Mouse (Mus musculus) CH12.LX (cell line): Measurements from ENCODE around the gene Plcb1. TPM values are rescaled to one million over a fixed set of nuclear protein-coding genes. Genes with fewer than 3 reads are reported as not detected.

Experiments
- DNase-seq: peaks from one replicate; pipeline ENCODE4 v3.0.0-alpha.2; 2013; ENCODE audit errors: extremely low read depth
- H3K27ac ChIP-seq: 2 replicates; pipeline ENCODE4 v1.5.1; 2012; ENCODE audit warnings: low read depth, mild to moderate bottlenecking, control low read depth, moderate library complexity; ENCODE audit not compliant: insufficient read depth
- H3K27me3 ChIP-seq: replicated peaks from 2 replicates; pipeline ENCODE3; 2012; ENCODE audit warnings: inconsistent platforms
- H3K36me3 ChIP-seq, 2 experiments: replicated peaks in 1 of 2; 2 replicates each; pipeline versions ENCODE3 to v1.6.1; 2012; ENCODE audit warnings: inconsistent platforms in 1 of 2, low read length in 1 of 2, mild to moderate bottlenecking in 1 of 2, mixed read lengths in 1 of 2, moderate library complexity in 1 of 2; ENCODE audit not compliant: control insufficient read depth in 1 of 2, insufficient read depth in 1 of 2
- H3K4me1 ChIP-seq, 2 experiments: 2 replicates each; pipeline ENCODE4 v1.6.1; 2012; ENCODE audit warnings: inconsistent platforms in 1 of 2, moderate library complexity in 1 of 2; ENCODE audit not compliant: insufficient read depth in 2 of 2, control insufficient read depth in 1 of 2
- H3K4me2 ChIP-seq: 2 replicates; pipeline ENCODE4 v1.6.1; 2012; ENCODE audit warnings: low read depth, mild to moderate bottlenecking, control low read depth; ENCODE audit not compliant: poor library complexity, insufficient read depth, severe bottlenecking
- H3K4me3 ChIP-seq, 3 experiments: fragments of 150-350 bp in 1 of 3; sonication (generic) in 1 of 3; replicated peaks in 1 of 3; 2 replicates each; pipeline versions ENCODE3 to v1.5.1; 2011 to 2012; ENCODE audit warnings: low read depth in 2 of 3, low read length in 2 of 3, mild to moderate bottlenecking in 2 of 3, moderate library complexity in 2 of 3, control low read depth in 1 of 3, improper control_type of control experiment in 1 of 3, inconsistent platforms in 1 of 3, mixed read lengths in 1 of 3; ENCODE audit not compliant: poor library complexity in 1 of 3
- H3K79me2 ChIP-seq: replicated peaks from 2 replicates; pipeline ENCODE4 v1.6.1; 2012; ENCODE audit warnings: mild to moderate bottlenecking, moderate library complexity; ENCODE audit not compliant: control insufficient read depth, poor library complexity, insufficient read depth, severe bottlenecking; ENCODE audit errors: extremely low read depth
- H3K9ac ChIP-seq: 2 replicates; pipeline ENCODE4 v1.6.1; 2012; ENCODE audit warnings: low read depth, mild to moderate bottlenecking, control low read depth, moderate library complexity; ENCODE audit not compliant: insufficient read depth
- H3K9me3 ChIP-seq: replicated peaks from 2 replicates; pipeline ENCODE3; 2012; ENCODE audit warnings: low read length, inconsistent platforms, mixed read lengths
- CHD2 ChIP-seq: IDR thresholded peaks from 2 replicates; pipeline ENCODE4 v1.6.1; 2011; ENCODE audit warnings: low read length, improper control_type of control experiment
- CTCF ChIP-seq, 2 experiments: IDR thresholded peaks in 1 of 2; conservative IDR thresholded peaks in 1 of 2; 2 replicates each; pipeline ENCODE4 v1.5.1; 2011 to 2012; ENCODE audit warnings: low read depth in 2 of 2, low read length in 2 of 2, improper control_type of control experiment in 1 of 2, inconsistent platforms in 1 of 2, mild to moderate bottlenecking in 1 of 2, moderate library complexity in 1 of 2
- E2F4 ChIP-seq: IDR thresholded peaks from 2 replicates; pipeline ENCODE4 v1.6.1; 2011; ENCODE audit warnings: low read depth, low read length, improper control_type of control experiment; ENCODE audit not compliant: insufficient replicate concordance
- EP300 ChIP-seq: IDR thresholded peaks from 2 replicates; pipeline ENCODE4 v1.6.1; 2011; ENCODE audit warnings: low read length, improper control_type of control experiment
- GABPA ChIP-seq: IDR thresholded peaks from 2 replicates; pipeline ENCODE4 v1.6.1; 2012; ENCODE audit warnings: low read depth, low read length, improper control_type of control experiment, inconsistent platforms; ENCODE audit not compliant: insufficient replicate concordance
- IRF4 ChIP-seq: IDR thresholded peaks from 2 replicates; pipeline ENCODE4 v1.6.1; 2014; ENCODE audit warnings: low read depth, mild to moderate bottlenecking, inconsistent platforms, low read length, improper control_type of control experiment
- JUN ChIP-seq: IDR thresholded peaks from 2 replicates; pipeline ENCODE4 v1.6.1; 2011; ENCODE audit warnings: low read depth, mild to moderate bottlenecking, low read length, improper control_type of control experiment, moderate library complexity; ENCODE audit not compliant: insufficient read depth
- KAT2A ChIP-seq: IDR thresholded peaks from 2 replicates; pipeline ENCODE4 v1.6.1; 2012; ENCODE audit warnings: low read length, improper control_type of control experiment, inconsistent platforms; ENCODE audit not compliant: insufficient replicate concordance
- MAFK ChIP-seq: IDR thresholded peaks from 2 replicates; pipeline ENCODE4 v1.6.1; 2011; ENCODE audit warnings: low read length, improper control_type of control experiment; ENCODE audit not compliant: insufficient replicate concordance
- MAX ChIP-seq: IDR thresholded peaks from 2 replicates; pipeline ENCODE4 v1.6.1; 2011; ENCODE audit warnings: low read length, improper control_type of control experiment
- MYC ChIP-seq: IDR thresholded peaks from 2 replicates; pipeline ENCODE4 v1.6.1; 2011; ENCODE audit warnings: low read depth, mild to moderate bottlenecking, improper control_type of control experiment, low read length
- PAX5 ChIP-seq: IDR thresholded peaks from 2 replicates; pipeline ENCODE4 v1.6.1; 2012; ENCODE audit warnings: low read length, inconsistent platforms, mixed read lengths
- POLR2A ChIP-seq: IDR thresholded peaks from 2 replicates; pipeline ENCODE4 v1.6.1; 2011; ENCODE audit warnings: low read depth, mild to moderate bottlenecking, improper control_type of control experiment, low read length
- RAD21 ChIP-seq: IDR thresholded peaks from 2 replicates; pipeline ENCODE4 v1.6.1; 2011; ENCODE audit warnings: low read depth, mild to moderate bottlenecking, low read length, improper control_type of control experiment, moderate library complexity
- RCOR1 ChIP-seq: conservative IDR thresholded peaks from 2 replicates; pipeline ENCODE4 v1.6.1; 2012; ENCODE audit warnings: low read depth, mild to moderate bottlenecking, inconsistent platforms, low read length, improper control_type of control experiment
- SIN3A ChIP-seq: IDR thresholded peaks from 2 replicates; pipeline ENCODE4 v1.6.1; 2012; ENCODE audit warnings: low read length, improper control_type of control experiment, inconsistent platforms
- TBP ChIP-seq: conservative IDR thresholded peaks from 2 replicates; pipeline ENCODE4 v1.6.1; 2011; ENCODE audit warnings: low read depth, low read length, improper control_type of control experiment
- USF1 ChIP-seq: IDR thresholded peaks from 2 replicates; pipeline ENCODE4 v1.6.1; 2014; ENCODE audit warnings: low read depth, mild to moderate bottlenecking, inconsistent platforms, low read length, improper control_type of control experiment
- ZNF384 ChIP-seq: IDR thresholded peaks from 2 replicates; pipeline ENCODE4 v1.6.1; 2012; ENCODE audit warnings: low read depth, low read length, improper control_type of control experiment, inconsistent platforms
- dilution Hi-C: fragments of 300-500 bp; cut with MboI; formaldehyde crosslinking; loops from 2 replicates; pipeline ENCODE4 v1.14.3; 2020; ENCODE audit warnings: low sequenced_read_pairs; ENCODE audit not compliant: extremely low pct_unique_long_range_greater_than_20kb, extremely low pct_ligation_motif_present
- in situ Hi-C: fragments of 300-500 bp; cut with MboI; formaldehyde crosslinking; loops from 3 replicates; pipeline ENCODE4 v1.14.3; 2019; ENCODE audit warnings: low sequenced_read_pairs, low pct_ligation_motif_present, low pct_unique_long_range_greater_than_20kb, mixed read lengths
- polyA plus RNA-seq: library from polyadenylated mRNA; unstranded; fragments of >175 nt; gene quantifications from 2 replicates; pipeline ENCODE4 v1.2.1, GENCODE M21; 2012; ENCODE audit warnings: low read depth; ENCODE audit not compliant: insufficient read length
- total RNA-seq, 2 experiments: library from RNA; depleted of rRNA; stranded (reverse); fragments of 300-350 nt in 1 of 2; fragments of >200 nt in 1 of 2; gene quantifications; 2 replicates each; pipeline ENCODE4 v1.2.3; 2012 to 2014

Gene Plcb1
- total and polyA plus RNA-seq, 3 experiments = not detected

DNA sequence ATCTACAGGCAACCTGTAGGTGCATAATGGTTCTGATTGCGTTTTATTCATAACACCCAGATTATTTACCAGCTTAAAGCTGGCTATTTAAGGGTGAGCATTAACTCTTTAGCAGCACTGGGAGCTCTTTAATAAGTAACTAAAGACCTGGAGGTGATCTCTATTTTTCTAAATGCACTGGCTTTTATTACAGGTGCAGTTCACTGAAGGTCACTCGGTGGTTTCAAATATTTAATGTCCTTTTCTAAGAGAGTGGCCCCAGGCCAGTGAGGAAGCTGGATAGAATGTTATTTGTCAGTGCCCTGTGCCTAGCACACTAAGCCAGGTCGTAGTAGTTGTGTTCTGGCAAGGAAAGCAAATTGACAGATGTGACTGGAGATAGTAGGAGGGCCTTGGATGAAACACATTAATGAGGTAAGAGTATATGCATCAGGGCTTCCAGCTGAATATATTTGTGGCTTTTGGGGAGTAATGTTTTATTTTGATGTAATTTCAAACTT, 59.4 kb downstream of the Plcb1 start:
- Histone ChIP-seq H3K9me3 (peaks cover 38% of the 10 kb centered on the region), H3K27ac (no peak overlapping the region), H3K79me2 (no peaks in the 10 kb centered on the region), H3K27me3 (no peaks in the 10 kb centered on the region), H3K36me3 (no peaks in the 10 kb centered on the region), H3K9ac (no peak overlapping the region), H3K4me1 (no peaks in the 10 kb centered on the region), H3K4me3 (no peak overlapping the region), H3K4me2 (no peak overlapping the region)
- in situ Hi-C loops = no loop called here
- no peak for DNase-seq
- dilution Hi-C loops = no loop called here
- TF ChIP-seq TBP (no peak), PAX5 (no peak), SIN3A (no peak), USF1 (no peak), JUN (no peak)
- TF ChIP-seq, all 38 proteins: peak for 0

DNA sequence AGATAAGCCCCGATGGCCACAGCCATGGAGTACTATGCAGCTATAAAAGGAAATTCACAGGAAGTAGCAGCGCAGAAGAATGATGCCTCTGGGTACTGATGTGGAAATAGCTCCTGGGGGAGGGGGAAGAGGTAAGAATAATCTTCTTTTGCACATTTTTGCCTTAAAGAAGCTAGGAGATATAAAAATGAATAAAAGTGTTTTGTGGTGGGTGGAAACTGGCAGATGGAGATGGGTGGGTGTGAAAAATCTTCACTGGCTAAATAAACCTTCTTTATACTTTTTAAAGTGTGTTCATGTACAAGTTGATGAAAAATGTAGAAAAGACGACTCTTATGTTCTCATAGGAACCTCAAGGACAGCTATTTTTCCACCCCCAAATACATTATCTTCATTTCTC, 60.7 kb downstream of the Plcb1 start:
- Histone ChIP-seq H3K4me1 (no peaks in the 10 kb centered on the region), H3K4me2 (no peak overlapping the region), H3K9ac (no peak overlapping the region), H3K27me3 (no peaks in the 10 kb centered on the region), H3K27ac (no peak overlapping the region), H3K4me3 (no peak overlapping the region), H3K36me3 (no peaks in the 10 kb centered on the region), H3K79me2 (no peaks in the 10 kb centered on the region), H3K9me3 (peaks cover 38% of the 10 kb centered on the region)
- in situ Hi-C loops = no loop called here
- TF ChIP-seq MAX (no peak), SIN3A (no peak), MYC (no peak), GABPA (no peak), EP300 (no peak), KAT2A (no peak), ZNF384 (no peak), MAFK (no peak), CTCF (conservative IDR thresholded peaks at IDR 0.05 in 1 of 2, IDR thresholded peaks at IDR 0.05 in 1 of 2; ENCODE audit: low read depth in 2 of 2, low read length in 2 of 2) (no peak), RCOR1 (no peak), PAX5 (no peak), POLR2A (no peak), CHD2 (no peak), E2F4 (no peak), IRF4 (no peak), USF1 (no peak), RAD21 (no peak)
- dilution Hi-C loops = no loop called here
- no peak for DNase-seq
